Mouse (Mus musculus): ENCODE measurements around the gene Scrt2. TPM values are rescaled to one million over a fixed set of nuclear protein-coding genes. Genes with fewer than 3 reads are reported as not detected.
A peak's percentile ranks its signal among the peaks of the same experiment; 100 is the strongest.

Scrt2 gene
- polyA plus RNA-seq, 1 experiment from 2014 or later: 9.2 TPM

DNA sequence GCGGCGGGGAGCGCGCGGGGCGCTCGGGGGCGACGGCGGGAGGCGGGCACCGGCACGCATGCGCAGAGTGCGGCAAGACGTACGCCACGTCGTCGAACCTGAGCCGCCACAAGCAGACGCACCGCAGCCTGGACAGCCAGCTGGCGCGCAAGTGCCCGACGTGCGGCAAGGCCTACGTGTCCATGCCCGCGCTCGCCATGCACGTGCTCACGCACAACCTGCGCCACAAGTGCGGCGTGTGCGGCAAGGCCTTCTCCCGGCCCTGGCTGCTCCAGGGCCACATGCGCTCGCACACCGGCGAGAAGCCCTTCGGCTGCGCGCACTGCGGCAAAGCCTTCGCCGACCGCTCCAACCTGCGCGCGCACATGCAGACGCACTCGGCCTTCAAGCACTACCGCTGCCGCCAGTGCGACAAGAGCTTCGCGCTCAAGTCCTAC lies 12.0 kb downstream of the Scrt2 start:
- WGBS: 3% methylated on average over 45 of the region's 60 CpGs
- ATAC-seq (ENCODE audit: low FRiP score): 0 out of 2 replicates have a peak, but pooled peaks have one; percentile 6
- H3K4me1 ChIP-seq: peaks cover 72% of the 10 kb centered on the region
- H3K9ac ChIP-seq (replicated peaks): no peak overlapping the region
- H3K27ac ChIP-seq (replicated peaks): no peak overlapping the region
- no peaks in the 10 kb centered on the region for H3K36me3 ChIP-seq
- no peaks in the 10 kb centered on the region for H3K9me3 ChIP-seq (replicated peaks)
- peaks cover 12% of the 10 kb centered on the region for H3K27me3 ChIP-seq (replicated peaks)
- H3K4me3 ChIP-seq (replicated peaks): peak overlapping the region; percentile 33
- H3K4me2 ChIP-seq: peak overlapping the region; percentile 54

DNA sequence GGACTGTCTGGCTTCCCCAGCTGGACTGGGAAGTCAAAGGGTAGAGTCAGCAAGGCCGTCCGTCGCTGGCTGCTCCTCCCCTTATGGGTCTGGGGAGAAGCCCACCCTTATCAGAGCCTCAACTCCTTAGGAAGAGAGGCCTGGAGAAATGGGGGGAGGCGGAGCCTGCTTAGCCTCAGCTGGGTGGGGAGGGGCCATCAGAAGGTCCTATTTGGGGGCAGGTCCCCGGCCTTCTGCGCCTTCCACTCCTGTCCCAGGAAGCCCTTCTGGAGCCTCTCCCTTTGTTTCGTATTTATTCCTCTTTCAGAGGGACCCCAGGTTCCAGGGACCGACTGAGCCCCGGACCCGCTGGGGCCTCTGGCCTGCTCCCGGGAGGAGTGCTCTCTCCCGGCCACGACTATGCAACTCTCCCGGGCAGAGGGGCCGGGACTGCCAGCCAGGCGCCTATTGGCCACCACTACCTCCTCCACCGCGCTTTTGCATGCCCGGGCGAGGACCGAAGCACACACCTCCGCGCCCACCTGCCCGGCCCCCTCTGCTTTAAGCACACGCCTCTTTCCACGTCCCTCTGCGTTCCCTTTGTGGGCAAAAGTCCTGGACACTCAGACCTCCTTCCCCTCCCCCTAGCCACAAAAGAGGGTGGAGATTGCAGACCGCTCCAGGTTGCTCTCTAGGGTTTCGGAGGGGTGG lies 13.7 kb downstream of the Scrt2 start:
- Histone ChIP-seq H3K9me3 (replicated peaks) (no peaks in the 10 kb centered on the region), H3K36me3 (no peaks in the 10 kb centered on the region), H3K27ac (replicated peaks) (no peak overlapping the region), H3K27me3 (replicated peaks) (peaks cover 12% of the 10 kb centered on the region), H3K4me1 (peaks cover 59% of the 10 kb centered on the region), H3K4me3 (replicated peaks) (no peak overlapping the region), H3K4me2 (no peak overlapping the region), H3K9ac (replicated peaks) (no peak overlapping the region)
- no peak for ATAC-seq (ENCODE audit: low FRiP score)
- WGBS: 8% methylated on average over 29 of the region's 29 CpGs

DNA sequence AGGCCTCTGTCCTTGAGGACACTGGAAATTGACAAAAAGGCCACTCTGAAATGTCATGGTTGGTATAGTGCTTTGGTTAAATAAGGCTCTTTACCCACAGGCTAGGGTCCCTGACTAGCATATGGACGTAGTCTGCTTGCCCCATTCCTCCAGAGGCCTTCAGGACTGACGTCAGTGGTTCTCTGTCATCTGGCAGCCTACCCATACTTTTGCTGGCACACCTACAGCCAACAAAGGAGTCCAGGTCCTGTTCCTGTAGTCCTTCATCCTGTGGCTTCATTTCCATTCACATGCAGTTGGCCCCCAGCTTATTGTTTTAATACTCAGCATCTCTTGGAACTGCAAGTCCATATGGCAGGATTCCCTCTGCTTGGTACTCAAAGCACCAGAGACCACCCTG lies 15.6 kb downstream of the Scrt2 start:
- no peak overlapping the region for H3K9ac ChIP-seq (replicated peaks)
- H3K4me1 ChIP-seq: peaks cover 46% of the 10 kb centered on the region
- H3K36me3 ChIP-seq: no peaks in the 10 kb centered on the region
- H3K9me3 ChIP-seq (replicated peaks): no peaks in the 10 kb centered on the region
- peaks cover 12% of the 10 kb centered on the region for H3K27me3 ChIP-seq (replicated peaks)
- no peak overlapping the region for H3K4me2 ChIP-seq
- H3K27ac ChIP-seq (replicated peaks): no peak overlapping the region
- H3K4me3 ChIP-seq (replicated peaks): no peak overlapping the region
- ATAC-seq (ENCODE audit: low FRiP score): no peak
- WGBS: 37% methylated on average over 2 of the region's 2 CpGs

DNA sequence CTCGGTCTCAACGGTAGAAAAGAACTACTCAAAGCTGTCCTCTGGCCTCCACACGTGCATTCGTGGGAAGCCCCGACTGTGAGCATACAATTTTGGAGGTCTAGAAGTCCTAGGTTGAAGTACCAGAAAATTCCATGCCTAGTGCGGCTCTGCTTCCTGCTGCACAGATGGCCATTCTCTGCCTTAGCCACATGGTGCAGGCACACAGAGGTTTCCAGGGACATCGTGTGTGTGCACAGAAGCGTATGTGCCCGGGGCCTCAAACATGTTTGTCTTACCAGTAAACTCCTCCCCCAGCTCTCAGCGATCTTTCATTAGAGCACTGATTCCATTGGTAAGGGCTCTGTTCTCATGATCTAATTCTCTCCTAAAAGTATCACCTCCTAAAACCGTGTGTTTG lies 16.6 kb downstream of the Scrt2 start:
- Histone ChIP-seq H3K9me3 (replicated peaks) (no peaks in the 10 kb centered on the region), H3K4me1 (peaks cover 50% of the 10 kb centered on the region), H3K4me2 (no peak overlapping the region), H3K27ac (replicated peaks) (no peak overlapping the region; the same call in 1 of the 2 replicates), H3K9ac (replicated peaks) (no peak overlapping the region), H3K27me3 (replicated peaks) (peaks cover 10% of the 10 kb centered on the region), H3K4me3 (replicated peaks) (no peak overlapping the region), H3K36me3 (no peaks in the 10 kb centered on the region)
- WGBS: 55% methylated on average over 11 of the region's 11 CpGs
- ATAC-seq (ENCODE audit: low FRiP score): no peak

DNA sequence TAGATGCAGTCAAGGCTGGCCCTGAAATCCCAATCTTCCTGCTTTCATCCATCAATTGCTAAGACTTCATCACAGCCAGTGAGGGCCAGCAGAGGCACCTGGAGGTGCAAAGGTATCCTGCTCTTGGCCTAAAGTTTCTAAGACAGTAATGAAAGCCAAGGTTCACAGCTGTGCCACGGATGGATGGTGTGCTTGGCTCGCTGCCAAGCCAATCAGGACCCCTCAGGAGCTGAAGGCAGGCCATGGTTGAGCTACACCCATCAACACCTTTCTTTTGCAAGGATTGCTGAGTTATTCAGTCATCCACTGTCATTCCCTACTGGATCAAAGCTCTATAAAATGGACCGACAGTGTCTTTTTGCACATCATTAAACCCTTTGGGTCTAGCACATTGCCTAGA lies 18.2 kb downstream of the Scrt2 start:
- Histone ChIP-seq H3K36me3 (no peaks in the 10 kb centered on the region), H3K9ac (replicated peaks) (no peak overlapping the region), H3K27ac (replicated peaks) (no peak overlapping the region), H3K27me3 (replicated peaks) (peaks cover under 1% of the 10 kb centered on the region; the same call in 1 of the 2 replicates), H3K4me1 (peaks cover 34% of the 10 kb centered on the region), H3K9me3 (replicated peaks) (no peaks in the 10 kb centered on the region), H3K4me2 (no peak overlapping the region), H3K4me3 (replicated peaks) (no peak overlapping the region)
- WGBS: 30% methylated on average over 3 of the region's 3 CpGs
- no peak for ATAC-seq (ENCODE audit: low FRiP score)

DNA sequence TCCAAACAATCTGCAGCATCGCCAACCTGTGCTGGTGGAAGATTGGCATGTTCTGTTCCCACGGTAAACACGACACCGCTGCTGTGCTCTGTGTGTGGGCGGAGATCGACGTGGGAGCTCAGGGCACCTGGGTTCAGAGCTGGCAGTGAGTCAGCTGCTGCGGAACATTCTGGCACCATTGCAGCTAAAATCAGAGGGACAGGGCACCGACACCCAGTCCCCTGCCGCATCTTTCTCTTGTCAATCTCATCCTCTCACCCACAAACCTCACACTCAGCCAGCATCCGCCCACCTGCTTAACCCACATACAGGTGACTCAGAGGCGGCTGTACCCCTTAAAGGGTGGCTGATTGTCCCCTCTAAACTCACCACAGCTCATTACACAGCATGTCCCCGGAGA lies 20.4 kb downstream of the Scrt2 start:
- Histone ChIP-seq H3K4me1 (peaks cover 37% of the 10 kb centered on the region), H3K4me2 (no peak overlapping the region), H3K27me3 (replicated peaks) (no peaks in the 10 kb centered on the region), H3K4me3 (replicated peaks) (no peak overlapping the region), H3K36me3 (no peaks in the 10 kb centered on the region), H3K9me3 (replicated peaks) (no peaks in the 10 kb centered on the region), H3K9ac (replicated peaks) (no peak overlapping the region), H3K27ac (replicated peaks) (no peak overlapping the region)
- WGBS: 73% methylated on average over 13 of the region's 13 CpGs
- no peak for ATAC-seq (ENCODE audit: low FRiP score)

DNA sequence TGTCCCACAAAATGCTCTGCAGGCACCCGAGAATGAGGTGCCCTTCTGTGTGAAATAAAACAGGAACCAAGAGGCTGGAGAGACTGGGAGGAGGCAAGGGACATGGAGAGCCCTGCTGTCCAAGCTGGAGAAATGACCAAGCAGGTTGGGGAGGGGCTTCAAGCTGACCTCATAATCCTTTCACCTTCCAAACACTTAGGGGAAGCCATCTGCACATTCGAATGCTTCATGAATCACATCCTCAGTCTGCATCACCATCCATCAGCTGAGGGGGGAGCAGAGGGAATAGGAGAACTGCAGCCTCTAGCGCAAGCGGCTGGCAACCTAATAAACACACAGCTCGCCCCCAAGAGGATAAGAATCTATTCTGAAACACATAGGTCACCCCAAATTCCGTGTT lies 21.0 kb downstream of the Scrt2 start:
- H3K36me3 ChIP-seq: no peaks in the 10 kb centered on the region
- H3K4me3 ChIP-seq (replicated peaks): no peak overlapping the region
- no peaks in the 10 kb centered on the region for H3K9me3 ChIP-seq (replicated peaks)
- ATAC-seq (ENCODE audit: low FRiP score): no peak
- H3K9ac ChIP-seq (replicated peaks): no peak overlapping the region
- 34% methylated on average over 6 of the region's 6 CpGs for WGBS
- peaks cover 36% of the 10 kb centered on the region for H3K4me1 ChIP-seq
- H3K4me2 ChIP-seq: no peak overlapping the region
- H3K27ac ChIP-seq (replicated peaks): no peak overlapping the region
- H3K27me3 ChIP-seq (replicated peaks): no peaks in the 10 kb centered on the region

DNA sequence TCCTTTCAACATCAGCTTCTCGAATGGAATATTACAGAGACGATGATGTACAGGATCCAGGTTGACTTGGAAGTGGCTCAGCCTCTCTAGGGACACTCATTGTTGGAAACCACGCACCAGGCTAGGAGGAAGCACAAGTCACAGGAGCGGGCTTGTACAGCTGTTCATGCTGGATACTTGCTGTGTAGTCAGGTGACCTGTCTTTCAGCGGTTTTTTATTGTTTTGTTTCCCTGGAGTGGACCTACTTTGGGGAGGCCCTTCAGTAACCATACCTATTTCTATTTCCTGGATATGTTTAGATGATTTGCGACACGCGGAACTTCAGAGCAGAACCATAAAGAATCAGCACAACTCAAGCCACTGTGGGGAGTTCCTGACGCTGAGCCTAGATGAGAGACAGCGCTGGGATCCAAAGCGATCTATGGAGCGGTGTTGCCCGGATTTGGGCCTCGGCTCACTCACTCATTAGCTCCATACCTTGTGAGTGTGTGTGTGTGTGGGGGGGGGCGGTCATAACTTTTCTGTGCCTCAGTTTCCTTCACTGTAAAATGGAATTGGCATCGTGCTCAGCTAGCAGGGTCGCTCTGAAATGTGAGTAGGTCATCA lies 23.5 kb downstream of the Scrt2 start:
- WGBS: 13% methylated on average over 17 of the region's 17 CpGs
- H3K4me3 ChIP-seq (replicated peaks): peak overlapping the region; percentile 66
- H3K4me2 ChIP-seq: peak overlapping the region; percentile 73
- no peaks in the 10 kb centered on the region for H3K27me3 ChIP-seq (replicated peaks)
- H3K9me3 ChIP-seq (replicated peaks): no peaks in the 10 kb centered on the region
- H3K9ac ChIP-seq (replicated peaks): peak overlapping the region; percentile 82
- H3K27ac ChIP-seq (replicated peaks): peak overlapping the region; percentile 71
- H3K36me3 ChIP-seq: no peaks in the 10 kb centered on the region
- peak; percentile 35 for ATAC-seq (ENCODE audit: low FRiP score)
- peaks cover 32% of the 10 kb centered on the region for H3K4me1 ChIP-seq

DNA sequence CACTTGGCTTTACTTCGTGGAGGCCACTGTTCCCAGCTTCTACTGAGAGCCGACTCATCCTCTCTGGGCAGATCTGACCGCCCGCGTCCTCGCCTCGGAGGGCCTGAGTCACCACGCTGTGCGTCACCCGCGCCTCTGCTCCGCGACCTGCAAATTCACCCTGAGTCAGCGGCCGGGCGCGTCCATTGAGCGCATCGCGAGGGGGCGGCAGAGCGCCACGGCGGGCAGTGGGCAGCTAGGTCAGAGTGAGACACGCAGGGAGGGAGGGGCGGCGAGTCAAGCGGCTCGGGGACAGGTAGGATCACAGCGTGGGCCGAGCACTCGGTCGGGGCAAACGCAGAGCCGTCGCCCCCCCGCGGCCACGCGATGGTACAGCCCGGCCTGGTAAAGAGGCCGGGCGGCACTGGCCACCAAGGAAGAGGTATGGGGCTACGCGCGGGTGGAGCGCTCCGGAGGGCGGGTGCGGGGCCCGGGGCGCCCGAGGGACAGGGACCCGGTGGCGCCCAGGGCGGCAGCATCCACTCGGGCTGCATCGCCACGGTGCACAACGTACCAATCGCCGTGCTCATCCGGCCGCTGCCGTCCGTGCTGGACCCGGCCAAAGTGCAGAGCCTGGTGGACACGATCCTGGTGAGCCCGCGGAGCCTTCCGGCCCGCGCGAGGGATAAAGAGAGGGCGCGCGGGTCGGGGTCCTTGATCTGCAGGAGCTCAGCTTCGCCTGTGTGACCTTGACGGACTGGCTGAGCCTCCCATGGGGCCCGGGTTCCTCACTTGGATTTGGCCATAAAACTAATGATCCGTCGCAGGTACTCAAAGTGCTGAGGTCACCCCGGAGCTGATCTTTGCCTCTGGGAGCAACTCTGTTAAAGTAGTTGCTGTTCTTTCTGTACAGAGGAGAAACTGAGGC lies 24.2 kb downstream of the Scrt2 start, which contains the start of gene Srxn1:
TSS of gene Srxn1 (plus strand) at position 199 of the 907 bp plus-strand sequence.
- Histone ChIP-seq H3K36me3 (no peaks in the 10 kb centered on the region), H3K4me3 (replicated peaks) (peak within 1 kb of the TSS; percentile 66), H3K27ac (replicated peaks) (peak within 1 kb of the TSS; percentile 71), H3K9me3 (replicated peaks) (no peaks in the 10 kb centered on the region), H3K9ac (replicated peaks) (peak within 1 kb of the TSS; percentile 82), H3K27me3 (replicated peaks) (no peaks in the 10 kb centered on the region), H3K4me2 (peak within 1 kb of the TSS; percentile 73), H3K4me1 (peaks cover 32% of the 10 kb centered on the region)
- WGBS: under 1% methylated on average over 83 of the region's 84 CpGs
- ATAC-seq (ENCODE audit: low FRiP score): peak; percentile 84

DNA sequence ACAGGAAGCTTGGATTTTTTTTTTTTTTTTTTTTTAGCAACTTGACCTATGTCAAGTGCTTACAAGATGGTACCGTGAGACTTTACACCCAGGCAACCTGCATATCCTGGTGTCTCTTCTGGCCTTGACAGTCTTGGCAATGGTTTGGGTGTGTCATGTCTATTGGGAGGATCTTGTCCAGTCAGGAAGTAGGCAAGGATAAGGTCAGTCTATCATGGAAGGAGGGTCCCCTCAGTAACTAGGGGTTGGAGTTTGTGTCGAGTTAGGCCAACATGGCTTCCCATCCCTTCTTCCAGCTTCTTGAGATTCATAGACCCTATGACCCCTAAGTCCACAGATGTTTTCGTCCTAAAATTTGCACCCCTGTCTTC lies 24.9 kb downstream of the Scrt2 start:
- WGBS: 95% methylated on average over 3 of the region's 3 CpGs
- Histone ChIP-seq H3K27ac (replicated peaks) (no peak overlapping the region), H3K4me1 (peaks cover 32% of the 10 kb centered on the region), H3K36me3 (no peaks in the 10 kb centered on the region), H3K9ac (replicated peaks) (no peak overlapping the region; the same call in 1 of the 2 replicates), H3K9me3 (replicated peaks) (no peaks in the 10 kb centered on the region), H3K27me3 (replicated peaks) (no peaks in the 10 kb centered on the region), H3K4me3 (replicated peaks) (peak overlapping the region; percentile 66), H3K4me2 (peak overlapping the region; percentile 73)
- no peak for ATAC-seq (ENCODE audit: low FRiP score)

DNA sequence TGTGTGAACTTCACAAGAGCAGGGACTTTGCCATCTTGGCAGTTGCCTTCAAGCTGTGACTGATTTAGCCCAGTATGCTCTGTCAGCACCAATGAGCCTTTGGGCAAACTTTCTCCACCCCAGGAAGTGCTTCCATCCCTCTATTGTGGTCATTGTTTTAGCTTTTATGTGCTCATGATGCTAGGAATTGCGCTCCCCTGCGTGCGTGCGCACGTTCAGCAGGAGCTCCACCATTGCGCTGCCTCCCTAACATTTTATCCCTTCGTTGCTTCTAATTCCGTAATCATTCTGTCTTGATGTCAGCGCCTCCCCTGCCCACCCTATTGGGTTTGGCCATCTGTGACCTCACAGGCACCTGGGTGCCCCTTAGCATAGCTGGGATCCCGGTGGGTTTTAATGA lies 25.3 kb downstream of the Scrt2 start:
- Histone ChIP-seq H3K36me3 (no peaks in the 10 kb centered on the region), H3K27me3 (replicated peaks) (no peaks in the 10 kb centered on the region), H3K27ac (replicated peaks) (no peak overlapping the region), H3K4me1 (peaks cover 32% of the 10 kb centered on the region), H3K9ac (replicated peaks) (no peak overlapping the region), H3K4me3 (replicated peaks) (peak overlapping the region; percentile 66; the same call in 1 of the 2 replicates), H3K4me2 (peak overlapping the region; percentile 73), H3K9me3 (replicated peaks) (no peaks in the 10 kb centered on the region)
- ATAC-seq (ENCODE audit: low FRiP score): no peak
- 82% methylated on average over 10 of the region's 10 CpGs for WGBS

Measured in neural tube, embryonic 15.5 days (tissue).